Mouse (Mus musculus): ENCODE measurements at regions not wholly inside any gene's neighbourhood (a gene's known extent, or its start where the extent isn't known, plus 50 kb on each side); places are given as distances from the start of the nearest gene placed in this dataset.

GRCm38 (mm10) chr10:23626201-23626600, 160.9 kb downstream of the Rps12 start:
- WGBS: 73% methylated on average over 4 of the region's 4 CpGs
- TF ChIP-seq CTCF (IDR thresholded peaks at IDR 0.05; ENCODE audit: insufficient read depth, low read length) (no peak), POLR2A (IDR thresholded peaks at IDR 0.05; ENCODE audit: borderline replicate concordance, extremely low read depth, low read depth, low read length) (no peak)
- no peak for DNase-seq
- Histone ChIP-seq H3K4me1 (ENCODE audit: control insufficient read depth, insufficient read depth, low read length) (no peaks in the 10 kb centered on the region), H3K4me3 (replicated peaks; ENCODE audit: extremely low read depth, low read depth, low read length) (no peak overlapping the region)

GRCm38 (mm10) chr10:23612030-23612429, 175.0 kb downstream of the Rps12 start:
- DNase-seq: no peak
- TF ChIP-seq CTCF (IDR thresholded peaks at IDR 0.05; ENCODE audit: insufficient read depth, low read length): no peak
- no peak for TF ChIP-seq POLR2A (IDR thresholded peaks at IDR 0.05; ENCODE audit: borderline replicate concordance, extremely low read depth, low read depth, low read length)
- 95% methylated on average over 2 of the region's 2 CpGs for WGBS
- H3K4me1 ChIP-seq (ENCODE audit: control insufficient read depth, insufficient read depth, low read length): no peaks in the 10 kb centered on the region
- no peak overlapping the region for H3K4me3 ChIP-seq (replicated peaks; ENCODE audit: extremely low read depth, low read depth, low read length)

GRCm38 (mm10) chr10:23611183-23611582, 175.9 kb downstream of the Rps12 start:
- DNase-seq: peak; percentile 12
- WGBS: 39% methylated on average over 9 of the region's 9 CpGs
- TF ChIP-seq POLR2A (IDR thresholded peaks at IDR 0.05; ENCODE audit: borderline replicate concordance, extremely low read depth, low read depth, low read length): no peak
- TF ChIP-seq CTCF (IDR thresholded peaks at IDR 0.05; ENCODE audit: insufficient read depth, low read length): peak; percentile 28; the same call in 1 of the 2 replicates
- Histone ChIP-seq H3K4me1 (ENCODE audit: control insufficient read depth, insufficient read depth, low read length) (no peaks in the 10 kb centered on the region), H3K4me3 (replicated peaks; ENCODE audit: extremely low read depth, low read depth, low read length) (no peak overlapping the region)

GRCm38 (mm10) chr10:23610485-23610884, 176.6 kb downstream of the Rps12 start:
- Histone ChIP-seq H3K4me3 (replicated peaks; ENCODE audit: extremely low read depth, low read depth, low read length) (no peak overlapping the region), H3K4me1 (ENCODE audit: control insufficient read depth, insufficient read depth, low read length) (no peaks in the 10 kb centered on the region)
- TF ChIP-seq POLR2A (IDR thresholded peaks at IDR 0.05; ENCODE audit: borderline replicate concordance, extremely low read depth, low read depth, low read length): no peak
- DNase-seq: no peak
- 71% methylated on average over 6 of the region's 6 CpGs for WGBS

GRCm38 (mm10) chr10:23610046-23610445, 177.0 kb downstream of the Rps12 start:
- 59% methylated on average over 3 of the region's 3 CpGs for WGBS
- no peak for TF ChIP-seq CTCF (IDR thresholded peaks at IDR 0.05; ENCODE audit: insufficient read depth, low read length)
- TF ChIP-seq POLR2A (IDR thresholded peaks at IDR 0.05; ENCODE audit: borderline replicate concordance, extremely low read depth, low read depth, low read length): no peak
- Histone ChIP-seq H3K4me3 (replicated peaks; ENCODE audit: extremely low read depth, low read depth, low read length) (no peak overlapping the region), H3K4me1 (ENCODE audit: control insufficient read depth, insufficient read depth, low read length) (no peaks in the 10 kb centered on the region)
- no peak for DNase-seq

GRCm38 (mm10) chr10:23609270-23609914, 177.7 kb downstream of the Rps12 start:
- Histone ChIP-seq H3K4me3 (replicated peaks; ENCODE audit: extremely low read depth, low read depth, low read length) (no peak overlapping the region), H3K4me1 (ENCODE audit: control insufficient read depth, insufficient read depth, low read length) (no peaks in the 10 kb centered on the region)
- 81% methylated on average over 18 of the region's 18 CpGs for WGBS
- TF ChIP-seq POLR2A (IDR thresholded peaks at IDR 0.05; ENCODE audit: borderline replicate concordance, extremely low read depth, low read depth, low read length): no peak
- no peak for TF ChIP-seq CTCF (IDR thresholded peaks at IDR 0.05; ENCODE audit: insufficient read depth, low read length)
- no peak for DNase-seq

- Histone ChIP-seq H3K4me1 (ENCODE audit: control insufficient read depth, insufficient read depth, low read length) (no peaks in the 10 kb centered on the region), H3K4me3 (replicated peaks; ENCODE audit: extremely low read depth, low read depth, low read length) (no peak overlapping the region)
- 36% methylated on average over 5 of the region's 5 CpGs for WGBS
- no peak for DNase-seq
- TF ChIP-seq CTCF (IDR thresholded peaks at IDR 0.05; ENCODE audit: insufficient read depth, low read length): no peak
- TF ChIP-seq POLR2A (IDR thresholded peaks at IDR 0.05; ENCODE audit: borderline replicate concordance, extremely low read depth, low read depth, low read length): no peak
These were observed 186.4 kb downstream of the Rps12 start for GRCm38 (mm10) chr10:23600701-23601100.

GRCm38 (mm10) chr10:23595541-23595940, 191.5 kb downstream of the Rps12 start:
- no peak overlapping the region for H3K4me3 ChIP-seq (replicated peaks; ENCODE audit: extremely low read depth, low read depth, low read length)
- DNase-seq: no peak
- 66% methylated on average over 3 of the region's 3 CpGs for WGBS
- no peak for TF ChIP-seq POLR2A (IDR thresholded peaks at IDR 0.05; ENCODE audit: borderline replicate concordance, extremely low read depth, low read depth, low read length)
- TF ChIP-seq CTCF (IDR thresholded peaks at IDR 0.05; ENCODE audit: insufficient read depth, low read length): no peak
- no peaks in the 10 kb centered on the region for H3K4me1 ChIP-seq (ENCODE audit: control insufficient read depth, insufficient read depth, low read length)

- TF ChIP-seq CTCF (IDR thresholded peaks at IDR 0.05; ENCODE audit: insufficient read depth, low read length): no peak
- TF ChIP-seq POLR2A (IDR thresholded peaks at IDR 0.05; ENCODE audit: borderline replicate concordance, extremely low read depth, low read depth, low read length): no peak
- Histone ChIP-seq H3K4me1 (ENCODE audit: control insufficient read depth, insufficient read depth, low read length) (no peaks in the 10 kb centered on the region), H3K4me3 (replicated peaks; ENCODE audit: extremely low read depth, low read depth, low read length) (no peak overlapping the region)
- no peak for DNase-seq
- WGBS: 73% methylated on average over 5 of the region's 5 CpGs
These were observed 206.8 kb downstream of the Rps12 start for GRCm38 (mm10) chr10:23580230-23580629.

GRCm38 (mm10) chr10:23571013-23571412, 216.1 kb downstream of the Rps12 start:
- WGBS: 68% methylated on average over 4 of the region's 4 CpGs
- no peak for DNase-seq
- no peaks in the 10 kb centered on the region for H3K4me1 ChIP-seq (ENCODE audit: control insufficient read depth, insufficient read depth, low read length)
- no peak overlapping the region for H3K4me3 ChIP-seq (replicated peaks; ENCODE audit: extremely low read depth, low read depth, low read length)
- TF ChIP-seq CTCF (IDR thresholded peaks at IDR 0.05; ENCODE audit: insufficient read depth, low read length) (no peak), POLR2A (IDR thresholded peaks at IDR 0.05; ENCODE audit: borderline replicate concordance, extremely low read depth, low read depth, low read length) (no peak)
